Mouse (Mus musculus) small intestine, adult 2 months (tissue): ENCODE measurements around the gene Gm20388. TPM values are rescaled to one million over a fixed set of nuclear protein-coding genes. Genes with fewer than 3 reads are reported as not detected.
A peak's percentile ranks its signal among the peaks of the same experiment; 100 is the strongest.

Experiments
- H3K27ac ChIP-seq: fragments of 200-500 bp; 2 replicates; pipeline ENCODE4 v1.5.1; 2012; ENCODE audit warnings: low read depth, low read length, control low read depth, inconsistent platforms; ENCODE audit not compliant: insufficient read depth
- H3K27me3 ChIP-seq: fragments of 200-500 bp; 2 replicates; pipeline ENCODE4 v1.6.1; 2012; ENCODE audit warnings: mild to moderate bottlenecking, moderate library complexity, low read length, inconsistent platforms; ENCODE audit not compliant: control insufficient read depth, insufficient read depth
- H3K36me3 ChIP-seq: fragments of 200-500 bp; 2 replicates; pipeline ENCODE4 v1.6.1; 2012; ENCODE audit warnings: mild to moderate bottlenecking, low read length, control low read depth, inconsistent platforms; ENCODE audit not compliant: control insufficient read depth, insufficient read depth
- H3K4me1 ChIP-seq: fragments of 200-500 bp; 2 replicates; pipeline ENCODE4 v1.6.1; 2012; ENCODE audit warnings: low read length, inconsistent platforms, mixed read lengths; ENCODE audit not compliant: control insufficient read depth, insufficient read depth, insufficient read length
- H3K4me3 ChIP-seq: fragments of 200-500 bp; 2 replicates; pipeline ENCODE4 v1.5.1; 2012; ENCODE audit warnings: low read depth, mild to moderate bottlenecking, control low read depth, inconsistent platforms, low read length, moderate library complexity
- CTCF ChIP-seq: fragments of 200-500 bp; IDR thresholded peaks from 2 replicates; pipeline ENCODE4 v1.5.1; 2012; ENCODE audit warnings: low read depth, mild to moderate bottlenecking, control low read depth, inconsistent platforms, low read length, moderate library complexity, mixed read lengths; ENCODE audit not compliant: insufficient replicate concordance, insufficient read length; ENCODE audit errors: extremely low read depth
- POLR2A ChIP-seq: fragments of 200-500 bp; IDR thresholded peaks from 2 replicates; pipeline ENCODE4 v1.6.1; 2012; ENCODE audit warnings: low read depth, mild to moderate bottlenecking, control low read depth, inconsistent platforms, low read length, moderate library complexity
- WGBS: fragments of 180-500 bp; shearing (Covaris S2); methylation state at CpG from one replicate; pipeline ENCODE4 v1.1.7; 2018; 5-methylcytosine and 5-hydroxymethylcytosine counted together
- polyA plus RNA-seq: library from polyadenylated mRNA; depleted of rRNA; stranded (reverse); fragments of >200 nt; gene quantifications from 2 replicates; pipeline ENCODE4 v1.2.3, GENCODE M21; 2012

The Gm20388 gene
- polyA plus RNA-seq, 1 experiment = 37.3 TPM

DNA sequence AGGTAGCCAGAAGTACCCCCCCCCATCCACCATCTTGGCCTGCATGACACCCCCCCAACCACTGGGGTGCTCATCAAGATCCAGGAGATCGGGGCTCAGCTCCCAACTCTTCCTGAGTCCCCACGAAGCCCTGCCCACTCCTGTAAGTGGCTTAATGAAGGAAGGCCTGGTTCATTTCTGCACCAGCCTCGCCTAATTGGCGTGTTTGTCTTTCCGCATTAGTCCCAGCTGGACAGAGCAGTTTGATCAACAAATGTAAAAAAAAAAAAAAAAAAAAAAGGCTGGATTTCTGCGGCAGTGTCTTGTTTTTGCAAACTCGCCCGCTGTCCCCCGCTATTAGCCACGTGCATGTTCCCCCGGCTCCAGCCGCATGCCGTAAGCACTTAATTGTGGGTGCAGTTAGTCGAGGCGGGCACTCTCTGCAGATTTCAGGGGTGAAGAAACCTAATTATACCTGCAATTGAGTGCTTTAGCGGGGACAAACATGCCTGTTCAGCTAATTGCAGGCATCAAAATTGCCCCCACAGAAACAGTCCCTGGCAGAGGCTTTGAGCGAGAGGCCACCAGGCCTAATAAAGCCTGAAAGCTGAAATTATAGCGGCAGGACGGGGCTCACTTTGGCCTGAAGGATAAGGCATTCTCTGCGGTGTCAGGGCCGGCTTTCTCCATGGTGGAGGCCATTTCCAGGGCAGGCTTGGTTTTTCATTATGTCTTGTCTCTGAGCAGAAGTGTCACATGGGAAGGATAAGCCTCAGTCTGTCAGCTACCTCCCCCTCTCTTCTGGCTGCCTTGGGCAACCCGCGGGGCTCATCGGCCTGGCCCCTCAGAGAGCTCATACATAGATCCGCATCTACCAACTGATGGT, 566.3 kb downstream of the Gm20388 start:
- no peaks in the 10 kb centered on the region for H3K36me3 ChIP-seq
- no peaks in the 10 kb centered on the region for H3K27me3 ChIP-seq
- no peak overlapping the region for H3K27ac ChIP-seq
- TF ChIP-seq CTCF (no peak), POLR2A (no peak)
- peaks cover 29% of the 10 kb centered on the region for H3K4me1 ChIP-seq
- 74% methylated on average over 25 of the region's 25 CpGs for WGBS
- H3K4me3 ChIP-seq = no peak overlapping the region

DNA sequence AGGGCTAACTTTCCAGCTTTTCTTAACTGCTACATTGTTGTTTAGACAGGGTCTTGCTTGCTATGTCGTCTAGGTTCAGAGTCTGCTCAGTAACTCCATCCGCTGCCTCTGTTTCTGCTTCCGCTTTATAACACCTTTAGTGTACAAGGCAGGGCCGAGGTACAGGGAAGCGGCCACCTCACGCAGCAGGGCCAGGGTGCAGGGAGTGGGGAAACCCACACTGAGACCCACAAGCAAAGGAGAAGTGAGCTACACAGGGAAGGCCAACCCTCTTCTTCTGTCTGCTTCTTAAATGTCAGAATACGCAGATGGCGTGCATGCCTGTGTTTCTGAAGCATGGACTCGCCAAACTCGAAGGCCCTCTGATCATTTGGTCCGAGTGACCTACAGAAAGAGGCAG, 568.1 kb downstream of the Gm20388 start:
- H3K27me3 ChIP-seq = no peaks in the 10 kb centered on the region
- TF ChIP-seq CTCF (no peak), POLR2A (no peak)
- no peaks in the 10 kb centered on the region for H3K36me3 ChIP-seq
- WGBS = 91% methylated on average over 11 of the region's 11 CpGs
- H3K4me1 ChIP-seq = peaks cover 28% of the 10 kb centered on the region
- no peak overlapping the region for H3K4me3 ChIP-seq
- no peak overlapping the region for H3K27ac ChIP-seq

DNA sequence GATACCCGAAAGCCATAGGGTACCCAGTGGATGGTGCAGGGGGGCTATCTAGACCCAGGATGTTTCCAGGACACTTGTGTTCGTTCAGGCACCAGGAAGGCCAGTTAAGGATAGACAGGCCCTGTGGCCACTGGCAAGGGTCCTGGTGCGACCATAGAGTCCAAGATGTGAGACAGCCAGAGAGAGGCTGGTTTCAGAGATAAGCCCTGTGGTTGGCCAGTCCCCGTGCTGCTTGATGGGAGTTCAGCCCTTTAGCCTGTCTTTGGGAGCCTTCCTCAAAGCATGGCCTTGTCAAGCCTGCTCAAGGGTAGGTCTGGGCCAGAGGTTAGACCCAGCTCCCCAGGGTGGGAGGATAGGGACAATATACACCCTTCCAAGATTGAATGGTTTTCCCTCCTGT, 569.0 kb downstream of the Gm20388 start:
- no peaks in the 10 kb centered on the region for H3K27me3 ChIP-seq
- H3K36me3 ChIP-seq = no peaks in the 10 kb centered on the region
- no peak overlapping the region for H3K27ac ChIP-seq
- TF ChIP-seq CTCF (no peak), POLR2A (no peak)
- H3K4me3 ChIP-seq = no peak overlapping the region
- 86% methylated on average over 4 of the region's 4 CpGs for WGBS
- peaks cover 19% of the 10 kb centered on the region for H3K4me1 ChIP-seq

DNA sequence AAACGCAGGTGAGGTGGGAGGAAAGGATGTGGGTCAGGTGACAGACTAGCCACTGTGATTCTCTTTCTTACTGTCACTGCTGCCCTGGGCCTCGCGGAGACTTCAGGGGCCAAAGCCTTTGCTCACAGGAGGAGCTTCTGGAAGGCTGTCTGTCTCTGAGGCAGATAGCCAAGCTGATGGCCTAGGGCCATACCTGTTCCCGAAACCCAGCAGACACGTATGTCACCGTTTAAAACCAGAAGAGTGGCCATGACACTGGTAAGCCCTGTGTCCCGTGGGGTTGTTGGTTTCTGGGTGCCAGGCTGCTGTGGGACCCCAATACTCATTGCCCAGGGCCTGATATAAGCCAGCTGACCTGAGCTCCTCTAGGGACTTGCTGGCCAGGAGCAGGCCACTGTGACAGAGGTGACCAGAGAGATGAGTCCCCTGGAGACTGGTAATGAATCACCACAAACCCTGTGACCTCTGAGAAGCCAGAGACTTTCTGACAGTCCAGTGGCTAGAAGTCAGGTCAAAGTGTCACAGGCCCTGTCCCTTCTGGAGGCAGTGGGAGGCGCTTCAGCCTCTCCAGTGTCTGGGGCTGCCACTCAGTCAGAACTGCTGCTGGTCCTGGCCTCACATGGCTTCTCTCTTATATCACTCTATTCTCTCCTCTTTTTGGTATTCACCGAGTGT, 571.5 kb downstream of the Gm20388 start:
- H3K27ac ChIP-seq = no peak overlapping the region
- no peaks in the 10 kb centered on the region for H3K36me3 ChIP-seq
- no peak overlapping the region for H3K4me3 ChIP-seq
- TF ChIP-seq CTCF (no peak), POLR2A (no peak)
- WGBS = 84% methylated on average over 9 of the region's 9 CpGs
- no peaks in the 10 kb centered on the region for H3K27me3 ChIP-seq
- H3K4me1 ChIP-seq = peaks cover 15% of the 10 kb centered on the region

DNA sequence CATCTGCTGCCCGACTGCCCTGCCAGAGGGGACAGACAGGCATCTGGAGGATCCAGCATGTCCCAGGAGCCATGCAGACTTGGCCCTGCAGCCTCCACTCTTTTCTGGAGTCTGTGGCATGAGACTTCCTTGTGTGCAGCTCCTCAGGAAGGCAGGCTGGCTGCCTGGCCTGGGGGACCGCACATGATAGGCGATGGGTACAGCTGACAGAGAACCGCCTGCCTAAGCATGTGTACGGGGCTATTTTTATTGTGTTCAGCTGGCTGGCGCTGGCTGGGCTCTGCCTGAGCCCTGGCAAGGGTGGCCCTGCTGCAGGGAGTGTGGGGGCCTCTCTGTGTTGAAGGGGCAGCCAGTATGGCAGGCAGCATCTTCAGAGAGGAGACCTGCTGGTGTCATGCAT, 573.8 kb downstream of the Gm20388 start:
- WGBS = 91% methylated on average over 6 of the region's 6 CpGs
- Histone ChIP-seq H3K27me3 (no peaks in the 10 kb centered on the region), H3K36me3 (no peaks in the 10 kb centered on the region), H3K4me3 (no peak overlapping the region), H3K4me1 (peaks cover 14% of the 10 kb centered on the region), H3K27ac (no peak overlapping the region)
- TF ChIP-seq CTCF (no peak), POLR2A (no peak)

DNA sequence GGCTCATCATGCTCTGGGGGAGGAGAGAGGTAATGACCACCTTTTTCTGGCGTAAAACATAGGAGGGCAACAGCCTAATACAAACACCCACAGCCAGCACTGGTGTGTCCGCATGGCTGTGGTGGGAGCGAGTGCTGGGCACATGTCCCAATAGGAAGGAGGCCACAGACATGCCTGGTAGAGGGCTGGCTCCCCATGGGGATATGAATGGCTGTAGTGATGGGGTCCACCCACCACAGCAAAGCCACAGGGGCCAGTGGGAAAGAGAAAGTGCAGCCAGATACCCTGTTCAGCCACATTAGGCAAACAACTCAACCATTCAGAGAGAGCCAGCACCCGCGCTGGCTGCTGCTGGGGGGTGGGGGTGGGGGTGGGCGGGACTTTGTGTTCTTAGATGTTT, 574.5 kb downstream of the Gm20388 start:
- no peak overlapping the region for H3K27ac ChIP-seq
- 55% methylated on average over 6 of the region's 6 CpGs for WGBS
- no peaks in the 10 kb centered on the region for H3K36me3 ChIP-seq
- peaks cover 14% of the 10 kb centered on the region for H3K4me1 ChIP-seq
- no peak overlapping the region for H3K4me3 ChIP-seq
- no peaks in the 10 kb centered on the region for H3K27me3 ChIP-seq
- no peak for TF ChIP-seq POLR2A
- TF ChIP-seq CTCF = no peak

DNA sequence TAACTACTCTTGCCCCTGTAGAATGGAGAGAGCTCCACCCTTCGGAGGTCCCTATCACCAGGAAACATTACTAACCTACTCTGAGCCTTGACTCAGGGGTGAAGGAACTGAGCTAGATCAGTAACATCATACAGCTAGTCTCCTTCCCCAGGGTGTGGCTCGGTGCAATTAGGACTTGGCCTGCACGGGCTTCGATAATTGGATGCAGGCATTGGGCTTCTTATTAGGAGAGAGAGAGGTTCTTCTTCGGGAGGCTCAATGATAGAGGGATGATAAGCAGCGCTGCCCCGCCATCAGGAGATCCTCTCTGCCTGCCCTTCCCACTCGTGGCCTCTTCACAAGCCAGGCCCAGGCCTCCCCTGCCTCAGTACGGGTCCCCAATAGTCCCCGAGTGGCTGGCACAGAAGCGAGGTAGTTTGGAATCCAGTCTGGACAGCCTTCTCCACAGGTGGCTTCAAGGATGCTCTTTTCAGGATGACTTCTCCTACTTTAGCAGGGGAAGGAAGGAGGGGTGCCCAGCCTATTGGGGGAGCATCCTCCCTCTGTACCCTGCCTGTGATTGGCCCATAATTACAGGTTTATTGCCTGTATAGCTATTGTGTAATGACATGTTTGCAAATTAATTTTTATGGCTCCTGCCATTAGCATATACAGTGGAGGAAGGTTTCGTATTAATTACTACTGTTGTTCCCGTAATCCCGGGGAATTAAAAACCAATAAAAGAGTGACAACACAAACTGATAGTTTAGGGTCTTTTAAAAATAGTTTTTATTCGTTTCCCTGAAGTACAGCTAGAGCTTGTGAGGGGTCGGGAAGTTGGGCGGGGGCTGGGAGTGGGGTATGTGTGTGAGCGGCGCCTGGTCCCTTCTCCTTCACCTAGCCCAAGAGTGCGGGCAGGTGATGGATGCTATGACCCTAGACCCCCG, 575.2 kb downstream of the Gm20388 start:
- H3K4me1 ChIP-seq = peaks cover 14% of the 10 kb centered on the region
- no peaks in the 10 kb centered on the region for H3K27me3 ChIP-seq
- H3K27ac ChIP-seq = no peak overlapping the region
- peak overlapping the region; percentile 88 for H3K4me3 ChIP-seq
- WGBS = 34% methylated on average over 21 of the region's 21 CpGs
- TF ChIP-seq POLR2A (no peak), CTCF (no peak)
- H3K36me3 ChIP-seq = no peaks in the 10 kb centered on the region
